Mouse (Mus musculus) midbrain, embryonic 12.5 days (tissue): ENCODE data around the gene Zfp991. TPM values are rescaled to one million over a fixed set of nuclear protein-coding genes. Genes with fewer than 3 reads are reported as not detected.
A peak's percentile ranks its signal among the peaks of the same experiment; 100 is the strongest.
"Not testable (repeated sequence)": the region's sequence is repeated elsewhere in the genome, so short reads cannot be mapped to it uniquely, and the experiment has no call there.

ENCODE experiments used
- ATAC-seq: fragments of 200-750 bp; cut with Nextera tagmentation; 2 replicates; pipeline ENCODE4 v1.8.0; 2017; ENCODE audit warnings: low read depth, moderate TSS enrichment, moderate library complexity; ENCODE audit not compliant: low FRiP score
- H3K27ac ChIP-seq: fragments of 300-500 bp; sonication (generic); replicated peaks from 2 replicates; pipeline ENCODE4 v1.5.1; 2016; ENCODE audit warnings: mild to moderate bottlenecking
- H3K27me3 ChIP-seq: fragments of 300-500 bp; sonication (generic); 2 replicates; pipeline ENCODE4 v1.6.1; 2016; ENCODE audit warnings: mild to moderate bottlenecking
- H3K36me3 ChIP-seq: fragments of 300-500 bp; sonication (generic); 2 replicates; pipeline ENCODE4 v1.6.1; 2016
- H3K4me1 ChIP-seq: fragments of 300-500 bp; sonication (generic); 2 replicates; pipeline ENCODE4 v1.6.1; 2016
- H3K4me2 ChIP-seq: fragments of 300-500 bp; sonication (generic); replicated peaks from 2 replicates; pipeline ENCODE4 v1.6.1; 2016; ENCODE audit warnings: mild to moderate bottlenecking, moderate library complexity
- H3K4me3 ChIP-seq: fragments of 300-500 bp; sonication (generic); 2 replicates; pipeline ENCODE4 v1.5.1; 2016; ENCODE audit warnings: mild to moderate bottlenecking
- H3K9ac ChIP-seq: fragments of 300-500 bp; sonication (generic); replicated peaks from 2 replicates; pipeline ENCODE4 v1.6.1; 2016; ENCODE audit warnings: mild to moderate bottlenecking, moderate library complexity
- H3K9me3 ChIP-seq: fragments of 300-500 bp; sonication (generic); 2 replicates; pipeline ENCODE4 v1.6.1; 2016; ENCODE audit warnings: mild to moderate bottlenecking
- WGBS: fragments of 180-500 bp; shearing (Covaris S2); methylation state at CpG from one replicate; pipeline ENCODE4 v1.1.7; 2016; 5-methylcytosine and 5-hydroxymethylcytosine counted together
- polyA plus RNA-seq: library from polyadenylated mRNA; unstranded; fragments of >200 nt; fragmentation: Nextera tagmentation; extraction: Ambion mirVana; gene quantifications from 2 replicates; pipeline ENCODE4 v1.2.1, GENCODE M21; 2016

Gene Zfp991
- polyA plus RNA-seq, 1 experiment from 2014 or later: 5.0 TPM

- WGBS: 82% methylated on average over 2 of the region's 2 CpGs
- H3K27me3 ChIP-seq: not testable (repeated sequence)
These were observed 4.7 kb upstream of the Zfp991 start for GRCm38 (mm10) chr4:147127137-147127536.

GRCm38 (mm10) chr4:147128152-147128551, 3.7 kb upstream of the Zfp991 start:
- not testable (repeated sequence) for H3K4me1 ChIP-seq, H3K27me3 ChIP-seq, H3K4me2 ChIP-seq, H3K9ac ChIP-seq, H3K4me3 ChIP-seq, ATAC-seq, H3K27ac ChIP-seq, H3K36me3 ChIP-seq
- H3K9me3 ChIP-seq: peaks cover 24% of the 10 kb centered on the region

More at GRCm38 (mm10) chr4:147127137-147127536, 4.7 kb upstream of the Zfp991 start:
- ATAC-seq, H3K9ac ChIP-seq, H3K4me3 ChIP-seq, H3K4me2 ChIP-seq, H3K36me3 ChIP-seq, H3K4me1 ChIP-seq, H3K27ac ChIP-seq: not testable (repeated sequence)
- peaks cover 33% of the 10 kb centered on the region for H3K9me3 ChIP-seq

GRCm38 (mm10) chr4:147133596-147133995, 1.8 kb downstream of the Zfp991 start:
- not testable (repeated sequence) for H3K27ac ChIP-seq, H3K4me1 ChIP-seq, H3K27me3 ChIP-seq, H3K4me3 ChIP-seq, H3K4me2 ChIP-seq, H3K36me3 ChIP-seq, H3K9me3 ChIP-seq, H3K9ac ChIP-seq, ATAC-seq
- 54% methylated on average over 2 of the region's 2 CpGs for WGBS

- not testable (repeated sequence) for H3K4me3 ChIP-seq, H3K27me3 ChIP-seq, H3K4me1 ChIP-seq, H3K27ac ChIP-seq, H3K9me3 ChIP-seq, H3K36me3 ChIP-seq, H3K9ac ChIP-seq, H3K4me2 ChIP-seq
- ATAC-seq: peak; percentile 63; the same call in 1 of the 2 replicates
- WGBS: 75% methylated on average over 4 of the region's 4 CpGs
These were observed 9.9 kb downstream of the Zfp991 start for GRCm38 (mm10) chr4:147141757-147142156.

- not testable (repeated sequence) for H3K4me3 ChIP-seq, H3K27me3 ChIP-seq, ATAC-seq, H3K9ac ChIP-seq, H3K4me2 ChIP-seq, H3K36me3 ChIP-seq, H3K27ac ChIP-seq, H3K4me1 ChIP-seq, H3K9me3 ChIP-seq
- 91% methylated on average over 2 of the region's 2 CpGs for WGBS
These were observed 33.4 kb downstream of the Zfp991 start for GRCm38 (mm10) chr4:147165282-147165681.

- not testable (repeated sequence) for H3K9ac ChIP-seq, H3K36me3 ChIP-seq, H3K27me3 ChIP-seq, H3K27ac ChIP-seq, H3K4me3 ChIP-seq, H3K4me2 ChIP-seq, H3K9me3 ChIP-seq, H3K4me1 ChIP-seq
- peak; percentile 62 for ATAC-seq
- 90% methylated on average over 2 of the region's 2 CpGs for WGBS
These were observed 38.7 kb downstream of the Zfp991 start for GRCm38 (mm10) chr4:147170547-147170946.

- 0 out of 2 replicates have a peak, but pooled peaks have one; percentile 21 for ATAC-seq
- H3K4me2 ChIP-seq, H3K4me1 ChIP-seq, H3K9ac ChIP-seq, H3K27ac ChIP-seq, H3K27me3 ChIP-seq, H3K9me3 ChIP-seq, H3K36me3 ChIP-seq, H3K4me3 ChIP-seq: not testable (repeated sequence)
- WGBS: 70% methylated on average over 1 of the region's 4 CpGs
These were observed 39.7 kb downstream of the Zfp991 start for GRCm38 (mm10) chr4:147171557-147171956.

GRCm38 (mm10) chr4:147176279-147176880, 44.5 kb downstream of the Zfp991 start:
- not testable (repeated sequence) for H3K36me3 ChIP-seq, H3K4me1 ChIP-seq, H3K9me3 ChIP-seq, H3K4me2 ChIP-seq, H3K27me3 ChIP-seq, H3K9ac ChIP-seq, H3K27ac ChIP-seq, H3K4me3 ChIP-seq
- peak; percentile 66; the same call in 1 of the 2 replicates for ATAC-seq
- 89% methylated on average over 11 of the region's 12 CpGs for WGBS

- ATAC-seq, H3K27me3 ChIP-seq, H3K36me3 ChIP-seq, H3K4me2 ChIP-seq, H3K4me3 ChIP-seq, H3K4me1 ChIP-seq, H3K27ac ChIP-seq, H3K9ac ChIP-seq, H3K9me3 ChIP-seq: not testable (repeated sequence)
- WGBS: 95% methylated on average over 8 of the region's 8 CpGs
These were observed 49.4 kb downstream of the Zfp991 start for GRCm38 (mm10) chr4:147181141-147181685.

- H3K9ac ChIP-seq, H3K9me3 ChIP-seq, H3K27ac ChIP-seq, H3K36me3 ChIP-seq, H3K4me3 ChIP-seq, H3K27me3 ChIP-seq, H3K4me2 ChIP-seq, H3K4me1 ChIP-seq: not testable (repeated sequence)
- WGBS: no CpG with 5 or more reads among the region's 13 CpGs
- ATAC-seq: peak; percentile 36; the same call in 1 of the 2 replicates
These were observed 50.3 kb downstream of the Zfp991 start for GRCm38 (mm10) chr4:147181969-147182705.

- H3K9me3 ChIP-seq, H3K4me3 ChIP-seq, H3K4me1 ChIP-seq, H3K27me3 ChIP-seq, H3K4me2 ChIP-seq, H3K27ac ChIP-seq, H3K9ac ChIP-seq, H3K36me3 ChIP-seq: not testable (repeated sequence)
- ATAC-seq: peak; percentile 48; the same call in 1 of the 2 replicates
- 83% methylated on average over 1 of the region's 1 CpGs for WGBS
These were observed 55.0 kb downstream of the Zfp991 start for GRCm38 (mm10) chr4:147186824-147187223.

GRCm38 (mm10) chr4:147187283-147187965, 55.6 kb downstream of the Zfp991 start:
- not testable (repeated sequence) for H3K9ac ChIP-seq, H3K4me3 ChIP-seq, H3K36me3 ChIP-seq, H3K27me3 ChIP-seq, H3K4me2 ChIP-seq, H3K9me3 ChIP-seq, H3K27ac ChIP-seq, H3K4me1 ChIP-seq
- 73% methylated on average over 70 of the region's 71 CpGs for WGBS
- ATAC-seq: peak; percentile 76
